Mouse (Mus musculus): ENCODE measurements around the gene Noc3l. TPM values are rescaled to one million over a fixed set of nuclear protein-coding genes. Genes with fewer than 3 reads are reported as not detected.

Gene Noc3l
- 7.9 TPM for polyA plus RNA-seq (2014; fragmentation: Illumina TruSeq; extraction: RNeasy Lipid Tissue Mini Kit (QIAGEN cat#74804); ENCODE audit: low read depth, low replicate concordance)

DNA sequence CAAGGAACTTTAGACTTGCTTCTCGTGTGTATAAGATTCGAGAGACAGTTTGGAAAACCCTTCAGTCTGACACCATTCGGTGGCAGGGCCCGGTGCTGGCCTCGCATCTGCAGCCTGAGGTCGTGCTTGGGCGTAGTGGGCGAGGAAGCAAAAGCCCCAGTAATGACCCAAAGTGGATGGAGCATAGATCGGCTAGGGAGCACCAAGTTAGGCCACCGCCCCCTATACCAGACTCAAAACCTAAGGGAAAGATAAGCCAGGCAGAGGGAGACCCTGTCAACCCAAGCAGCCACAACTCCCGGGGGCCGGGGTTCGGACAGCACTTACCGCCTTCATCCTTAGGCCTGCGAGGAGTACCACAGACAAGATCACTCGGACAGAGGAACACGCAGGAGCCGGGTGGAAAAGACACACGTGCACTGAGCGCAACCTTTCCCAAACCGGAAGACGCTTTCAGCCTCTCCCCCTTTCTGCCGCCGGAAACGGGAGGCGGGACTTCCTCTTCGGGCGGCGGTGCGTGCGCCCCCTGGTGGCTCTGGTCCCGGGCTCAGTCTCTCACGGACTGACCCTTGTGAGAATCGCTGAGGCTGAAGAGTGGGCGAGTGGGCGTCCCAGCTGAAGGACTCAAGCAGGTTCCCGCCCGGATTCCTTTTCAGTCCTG is at the start of gene Noc3l:
Gene Noc3l, minus strand, starts transcription at position 472 of the 661 bp plus-strand sequence.

DNA sequence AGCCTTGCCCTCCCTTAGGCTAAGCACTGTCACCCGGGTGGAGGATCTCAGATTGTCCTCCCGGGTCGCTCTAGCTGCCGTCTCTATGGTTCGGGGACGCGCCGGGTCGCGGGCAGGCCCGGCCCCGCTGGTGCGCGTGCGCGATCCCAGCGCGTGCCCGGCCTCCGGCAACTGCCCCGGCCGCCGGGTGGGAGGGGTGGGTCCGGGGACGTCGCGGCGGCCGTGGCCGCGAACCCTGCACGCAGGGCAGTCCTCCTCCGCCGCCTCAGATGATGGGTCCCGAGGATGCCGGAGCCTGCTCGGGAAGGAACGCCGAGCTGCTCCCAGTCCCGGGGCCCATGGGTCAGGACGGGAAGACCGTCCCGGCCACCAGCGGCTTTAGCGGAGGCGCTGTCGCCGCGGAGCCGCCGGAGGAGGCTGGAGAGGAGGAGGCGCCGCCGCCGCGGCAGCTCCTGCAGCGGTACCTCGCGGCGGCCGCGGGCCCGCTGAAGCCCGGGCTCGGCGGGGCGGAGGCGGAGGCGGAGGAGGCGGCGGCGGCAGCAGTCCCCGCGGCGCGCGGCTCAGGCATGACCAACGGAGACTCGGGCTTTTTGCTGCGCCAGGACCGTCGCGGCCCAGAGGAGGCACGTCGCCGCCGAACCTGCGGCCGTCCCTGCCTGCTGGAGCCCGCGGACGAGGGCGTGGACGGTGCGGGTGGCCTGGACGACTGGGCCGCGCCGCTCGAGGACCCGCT is 17.6 kb upstream of the Noc3l start, which contains the start of gene Tbc1d12:
Gene Tbc1d12, plus strand, starts transcription at position 142 of the 733 bp plus-strand sequence.

Other genes starting within 250 kb of the Noc3l start
- gene Tbc1d12, start 17.3 kb upstream of the Noc3l start, polyA plus RNA-seq (2014; fragmentation: Illumina TruSeq; extraction: RNeasy Lipid Tissue Mini Kit (QIAGEN cat#74804); ENCODE audit: low read depth, low replicate concordance): 7.2 TPM
- 2.4 TPM for gene Hells, start 111.7 kb upstream of the Noc3l start, polyA plus RNA-seq (2014; fragmentation: Illumina TruSeq; extraction: RNeasy Lipid Tissue Mini Kit (QIAGEN cat#74804); ENCODE audit: low read depth, low replicate concordance)
- 0.15 TPM for gene Cyp2c55, start 187.8 kb upstream of the Noc3l start, polyA plus RNA-seq (2014; fragmentation: Illumina TruSeq; extraction: RNeasy Lipid Tissue Mini Kit (QIAGEN cat#74804); ENCODE audit: low read depth, low replicate concordance)
- not detected for gene Cyp2c65, start 241.8 kb upstream of the Noc3l start, polyA plus RNA-seq (2014; fragmentation: Illumina TruSeq; extraction: RNeasy Lipid Tissue Mini Kit (QIAGEN cat#74804); ENCODE audit: low read depth, low replicate concordance)